Mouse (Mus musculus) olfactory bulb, adult 2 months (tissue): ENCODE results near the gene Scn11a.

Source experiments
- CTCF ChIP-seq: fragments of 200-500 bp; IDR thresholded peaks from 2 replicates; pipeline ENCODE4 v1.5.1; 2012; ENCODE audit warnings: low read depth, mild to moderate bottlenecking, low read length, moderate library complexity; ENCODE audit not compliant: insufficient read depth
- POLR2A ChIP-seq: fragments of 200-500 bp; IDR thresholded peaks from 2 replicates; pipeline ENCODE4 v1.6.1; 2012; ENCODE audit warnings: mild to moderate bottlenecking, low read depth, low read length, moderate library complexity; ENCODE audit not compliant: insufficient read depth

DNA sequence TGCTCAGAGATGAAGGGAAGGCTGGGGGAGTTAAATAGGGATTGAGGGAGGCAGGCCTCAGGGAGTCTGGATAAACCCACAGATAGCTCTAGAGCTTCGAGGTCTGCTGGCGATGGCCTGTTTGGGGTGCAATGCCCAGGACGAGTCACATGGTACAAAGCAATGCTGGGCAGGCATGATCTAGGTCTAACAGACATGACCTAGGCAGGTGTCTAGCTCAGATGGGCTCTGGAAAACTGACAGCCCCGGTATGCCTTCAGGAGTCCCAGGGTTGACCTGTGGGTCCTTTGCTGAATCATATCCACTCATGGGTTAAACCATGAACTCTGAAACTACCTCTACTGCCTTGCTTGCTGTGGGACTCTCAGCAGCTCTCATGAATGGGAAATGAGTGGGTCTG, 98.3 kb downstream of the Scn11a start:
- no peak for TF ChIP-seq POLR2A
- TF ChIP-seq CTCF: no peak
